Mouse (Mus musculus): Measurements from ENCODE around the gene Gne.

Gene Gne
- long read RNA-seq, experiment 1, transcript Gne-202 (12 exons, 2,920 nt) = major isoform, 10 of 18 reads
- long read RNA-seq, experiment 1, partial matches to known transcripts = 4 of 18 reads
- long read RNA-seq, experiment 1, other reads (novel, unspliced or antisense) = 4 of 18 reads
- long read RNA-seq, experiment 2, partial matches to known transcripts = 3 of 8 reads
- long read RNA-seq, experiment 2, other reads (novel, unspliced or antisense) = 2 of 8 reads

GRCm38 (mm10) chr4:44083945-44084344, at the start of gene Gne:
Gne (minus strand) TSS chr4:44084177.
- intact Hi-C loops (cut with DNase I) = no loop called here

- intact Hi-C loops (cut with DNase I) = no loop called here
These were observed 42.8 kb upstream of the Gne start for GRCm38 (mm10) chr4:44126805-44127204.

GRCm38 (mm10) chr4:44119410-44120201, 35.6 kb upstream of the Gne start:
- intact Hi-C loops (cut with DNase I) = loop anchor here (2.0 kb wide), 1 partner anchor 55 kb away; no protein-coding TSS in a partner anchor

- intact Hi-C loops (cut with DNase I) = no loop called here
These were observed 31.1 kb upstream of the Gne start for GRCm38 (mm10) chr4:44115046-44115445.

- intact Hi-C loops (cut with DNase I) = no loop called here
These were observed 29.6 kb upstream of the Gne start for GRCm38 (mm10) chr4:44113393-44114138.

- intact Hi-C loops (cut with DNase I) = no loop called here
These were observed 28.8 kb upstream of the Gne start for GRCm38 (mm10) chr4:44112741-44113140.

GRCm38 (mm10) chr4:44110771-44111170, 26.8 kb upstream of the Gne start:
- intact Hi-C loops (cut with DNase I) = no loop called here

- intact Hi-C loops (cut with DNase I) = no loop called here
These were observed 24.3 kb upstream of the Gne start for GRCm38 (mm10) chr4:44108297-44108696.

GRCm38 (mm10) chr4:44107339-44107738, 23.4 kb upstream of the Gne start:
- intact Hi-C loops (cut with DNase I) = no loop called here

GRCm38 (mm10) chr4:44106297-44106821, 22.4 kb upstream of the Gne start:
- intact Hi-C loops (cut with DNase I) = no loop called here

GRCm38 (mm10) chr4:44104195-44104917, 20.4 kb upstream of the Gne start:
- intact Hi-C loops (cut with DNase I) = no loop called here

- intact Hi-C loops (cut with DNase I) = no loop called here
These were observed 19.6 kb upstream of the Gne start for GRCm38 (mm10) chr4:44103620-44104019.

GRCm38 (mm10) chr4:44097576-44098335, 13.8 kb upstream of the Gne start:
- intact Hi-C loops (cut with DNase I) = no loop called here

- intact Hi-C loops (cut with DNase I) = no loop called here
These were observed 10.5 kb upstream of the Gne start for GRCm38 (mm10) chr4:44094475-44094874.

GRCm38 (mm10) chr4:44092359-44092758, 8.4 kb upstream of the Gne start:
- intact Hi-C loops (cut with DNase I) = no loop called here

- intact Hi-C loops (cut with DNase I) = no loop called here
These were observed 1.6 kb upstream of the Gne start for GRCm38 (mm10) chr4:44085566-44085965.

- intact Hi-C loops (cut with DNase I) = no loop called here
These were observed 787 bp upstream of the Gne start for GRCm38 (mm10) chr4:44084602-44085325.

GRCm38 (mm10) chr4:44078358-44078933, 5.5 kb downstream of the Gne start:
- intact Hi-C loops (cut with DNase I) = no loop called here

GRCm38 (mm10) chr4:44074422-44074821, 9.6 kb downstream of the Gne start:
- intact Hi-C loops (cut with DNase I) = no loop called here
